Mouse (Mus musculus) midbrain, embryonic 10.5 days (tissue): Measurements from ENCODE around the gene Barhl1. TPM values are rescaled to one million over a fixed set of nuclear protein-coding genes. Genes with fewer than 3 reads are reported as not detected.

ENCODE experiments used
- DNase-seq: peaks from one replicate; pipeline ENCODE4 v3.0.0-alpha.2; 2017; ENCODE audit warnings: low spot score
- H3K27ac ChIP-seq: fragments of 300-500 bp; sonication (generic); replicated peaks from 2 replicates; pipeline ENCODE4 v1.5.1; 2016; ENCODE audit warnings: mild to moderate bottlenecking
- H3K27me3 ChIP-seq: fragments of 300-500 bp; sonication (generic); 2 replicates; pipeline ENCODE4 v1.6.1; 2016; ENCODE audit warnings: low read depth, mild to moderate bottlenecking; ENCODE audit not compliant: poor library complexity, severe bottlenecking
- H3K36me3 ChIP-seq: fragments of 300-500 bp; sonication (generic); 2 replicates; pipeline ENCODE4 v1.6.1; 2016; ENCODE audit warnings: mild to moderate bottlenecking, moderate library complexity
- H3K4me1 ChIP-seq: fragments of 300-500 bp; sonication (generic); 2 replicates; pipeline ENCODE4 v1.6.1; 2016
- H3K4me3 ChIP-seq: fragments of 300-500 bp; sonication (generic); 2 replicates; pipeline ENCODE4 v1.5.1; 2016; ENCODE audit warnings: mild to moderate bottlenecking, moderate library complexity
- H3K9me3 ChIP-seq: fragments of 300-500 bp; sonication (generic); replicated peaks from 2 replicates; pipeline ENCODE4 v1.6.1; 2016; ENCODE audit warnings: mild to moderate bottlenecking
- WGBS: fragments of 180-500 bp; shearing (Covaris S2); methylation state at CpG from one replicate; pipeline ENCODE4 v1.1.7; 2016; 5-methylcytosine and 5-hydroxymethylcytosine counted together
- polyA plus RNA-seq: library from polyadenylated mRNA; unstranded; fragments of >200 nt; fragmentation: Nextera tagmentation; extraction: Ambion mirVana; gene quantifications from 2 replicates; pipeline ENCODE4 v1.2.1, GENCODE M21; 2016

Barhl1 gene
- polyA plus RNA-seq, 1 experiment from 2014 or later: 10.9 TPM

DNA sequence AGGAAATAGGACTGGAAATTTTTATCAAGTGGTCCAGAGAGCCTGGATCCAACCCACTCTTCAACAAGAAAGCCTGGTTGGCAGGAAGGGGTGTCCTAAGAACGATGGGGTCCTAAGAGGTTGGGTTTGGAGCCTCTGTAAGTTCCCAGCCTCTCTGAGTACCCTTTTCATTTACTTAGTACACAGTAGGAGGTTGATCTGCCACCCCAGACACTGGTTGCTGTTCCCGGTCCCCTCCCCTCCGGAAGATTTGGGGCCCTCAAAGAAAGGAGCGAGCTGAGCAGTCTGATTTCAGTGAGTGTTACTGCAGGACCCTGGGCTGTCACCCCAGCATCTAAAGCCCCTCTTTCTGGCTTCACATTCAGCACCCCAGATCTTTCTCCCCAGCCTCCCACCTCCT, 2.5 kb upstream of the Barhl1 start:
- H3K27me3 ChIP-seq: peaks cover 99% of the 10 kb centered on the region
- H3K27ac ChIP-seq: peak overlapping the region; percentile 86; the same call in 1 of the 2 replicates
- no peaks in the 10 kb centered on the region for H3K9me3 ChIP-seq
- H3K36me3 ChIP-seq: no peaks in the 10 kb centered on the region
- WGBS: 0% methylated on average over 4 of the region's 4 CpGs
- no peak for DNase-seq
- peak overlapping the region; percentile 53; the same call in 1 of the 2 replicates for H3K4me3 ChIP-seq
- H3K4me1 ChIP-seq: peaks cover 41% of the 10 kb centered on the region

DNA sequence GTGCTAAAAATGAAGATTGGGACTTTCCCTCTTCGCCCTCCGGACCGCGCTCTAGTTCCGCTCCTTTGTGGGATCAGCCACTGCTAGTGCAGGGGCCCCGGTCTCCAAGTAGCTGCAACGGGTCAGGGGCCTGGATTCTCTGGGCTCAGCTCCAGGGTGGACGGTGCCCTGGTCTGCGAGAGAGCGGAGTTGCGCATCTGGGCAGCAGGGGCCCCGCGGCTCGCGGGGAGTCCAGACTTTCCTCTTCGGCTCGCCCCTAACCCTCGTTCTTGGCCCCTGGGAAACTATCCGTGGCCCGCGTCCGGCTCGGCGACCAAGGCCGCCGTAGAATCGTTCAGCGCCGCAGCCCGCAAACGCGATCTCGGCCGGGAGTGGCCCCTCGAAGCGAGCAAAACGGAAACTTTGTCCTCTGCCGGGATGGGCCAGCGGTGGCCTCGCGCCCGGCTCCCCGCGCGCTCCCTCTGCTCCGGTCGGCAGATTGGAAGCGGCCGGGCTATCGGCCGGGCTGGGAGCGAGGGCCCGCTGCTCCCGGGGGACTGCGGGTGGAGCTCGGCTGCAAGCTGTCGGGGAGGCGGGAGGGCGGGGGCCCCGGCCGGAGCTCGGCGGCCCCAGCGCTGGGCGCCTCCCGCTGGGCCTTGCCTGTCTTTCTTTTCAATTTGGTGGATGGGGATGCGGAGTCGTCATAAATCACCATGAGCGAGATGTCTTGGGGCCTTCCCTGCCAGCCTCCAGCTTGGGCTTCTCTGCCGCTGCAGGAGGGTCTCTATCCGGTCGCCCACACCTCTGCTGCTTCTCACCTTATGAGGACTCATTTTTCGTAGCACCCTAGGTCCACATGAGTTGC, 1.3 kb upstream of the Barhl1 start:
- peaks cover 40% of the 10 kb centered on the region for H3K4me1 ChIP-seq
- under 1% methylated on average over 73 of the region's 73 CpGs for WGBS
- peak overlapping the region; percentile 53 for H3K4me3 ChIP-seq
- peaks cover 100% of the 10 kb centered on the region for H3K27me3 ChIP-seq
- peak; percentile 62 for DNase-seq
- no peaks in the 10 kb centered on the region for H3K36me3 ChIP-seq
- H3K27ac ChIP-seq: peak overlapping the region; percentile 86
- H3K9me3 ChIP-seq: no peaks in the 10 kb centered on the region

DNA sequence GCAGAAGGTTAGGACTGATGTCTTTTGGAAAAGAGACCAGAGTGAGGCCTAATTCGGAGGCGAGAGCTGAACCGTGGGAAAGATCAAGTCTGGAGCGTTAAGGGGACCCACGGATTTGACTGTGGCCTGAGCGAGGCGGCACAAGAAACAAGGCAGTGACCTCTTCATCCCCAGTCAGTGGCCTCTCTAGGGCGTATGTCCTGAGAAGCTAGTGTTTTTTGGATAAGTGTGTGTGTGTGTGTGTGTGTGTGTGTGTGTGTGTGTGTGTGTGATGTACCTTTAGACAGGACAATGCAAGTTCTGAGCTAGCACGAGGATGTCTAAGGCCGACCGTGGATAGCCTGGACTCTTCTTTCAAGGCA, 669 bp upstream of the Barhl1 start:
- Histone ChIP-seq H3K4me3 (peak overlapping the region; percentile 53), H3K36me3 (no peaks in the 10 kb centered on the region), H3K27me3 (peaks cover 100% of the 10 kb centered on the region), H3K4me1 (peaks cover 44% of the 10 kb centered on the region), H3K9me3 (no peaks in the 10 kb centered on the region), H3K27ac (peak overlapping the region; percentile 86)
- DNase-seq: no peak
- WGBS: 2% methylated on average over 11 of the region's 11 CpGs

DNA sequence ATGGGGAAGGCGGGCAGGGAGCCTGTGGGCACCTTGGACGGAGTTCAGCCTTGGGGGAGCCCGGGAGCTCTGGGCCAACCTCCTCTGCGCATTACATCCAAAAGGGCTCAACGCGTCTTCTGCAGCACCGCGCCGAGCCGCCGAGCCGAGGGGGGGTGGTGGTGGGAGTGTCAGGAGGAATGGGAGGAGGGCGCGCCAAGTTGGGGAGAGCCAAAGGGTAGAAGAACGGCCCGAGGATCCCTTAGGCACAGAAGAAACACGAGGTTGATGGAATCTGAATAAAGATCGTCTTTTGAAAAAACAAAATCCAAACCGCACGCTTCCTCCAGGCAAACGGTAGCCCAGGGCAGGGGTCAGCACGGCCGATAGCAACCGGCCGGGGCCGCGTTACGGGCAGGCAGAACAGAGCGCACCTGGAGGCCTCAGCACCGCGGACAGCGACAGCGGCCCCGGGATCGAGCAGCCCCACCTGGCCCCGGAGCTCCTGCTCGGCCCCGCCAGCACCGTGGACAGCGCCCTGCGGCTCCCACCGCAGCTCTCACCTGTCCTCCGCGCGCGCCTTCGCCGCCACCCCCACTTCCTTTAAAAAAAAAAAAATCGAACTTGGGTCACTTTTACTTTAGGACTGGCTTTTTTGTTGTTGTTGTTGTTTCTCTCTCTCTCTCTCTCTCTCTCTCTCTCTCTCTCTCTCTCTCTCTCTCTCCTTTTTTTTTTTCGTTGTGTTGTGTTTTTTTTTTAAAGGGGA, 528 bp downstream of the Barhl1 start:
- peak; percentile 57 for DNase-seq
- peak overlapping the region; percentile 84 for H3K27ac ChIP-seq
- WGBS: under 1% methylated on average over 50 of the region's 50 CpGs
- peaks cover 56% of the 10 kb centered on the region for H3K4me1 ChIP-seq
- peak overlapping the region; percentile 53 for H3K4me3 ChIP-seq
- peaks cover 100% of the 10 kb centered on the region for H3K27me3 ChIP-seq
- H3K36me3 ChIP-seq: no peaks in the 10 kb centered on the region
- H3K9me3 ChIP-seq: no peaks in the 10 kb centered on the region

DNA sequence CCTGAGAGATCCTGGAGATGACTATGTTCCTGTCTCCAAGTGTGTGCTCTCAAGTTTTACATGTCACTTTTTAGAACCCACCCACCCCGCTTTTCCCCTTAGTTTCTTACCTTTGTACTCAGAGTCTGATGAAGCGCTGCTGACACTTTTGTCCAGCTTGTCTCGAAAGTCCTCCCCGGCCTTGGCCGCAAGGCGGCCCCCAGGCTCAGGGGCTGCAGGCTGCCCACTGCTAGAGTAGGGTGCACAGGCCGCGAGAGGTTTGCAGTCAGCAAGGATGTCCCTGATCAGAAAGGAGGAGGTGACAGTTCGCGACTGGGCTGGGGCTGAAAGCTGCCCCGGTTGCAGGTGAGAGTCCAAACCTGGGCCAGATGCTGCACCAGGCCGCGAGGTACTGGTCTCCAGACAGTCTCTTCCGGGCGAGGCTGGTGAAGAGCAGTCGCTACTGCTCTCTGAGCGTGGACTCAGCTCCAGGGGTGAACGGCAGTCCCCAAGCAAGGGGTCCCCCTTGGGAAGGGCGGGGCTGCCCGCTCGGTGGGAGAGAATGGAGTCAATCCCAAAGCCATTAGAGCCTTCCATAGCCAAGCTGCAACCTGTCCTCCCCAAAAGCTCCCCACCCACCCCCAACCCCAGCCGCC, 1.2 kb downstream of the Barhl1 start:
- WGBS: 2% methylated on average over 22 of the region's 22 CpGs
- Histone ChIP-seq H3K36me3 (no peaks in the 10 kb centered on the region), H3K27me3 (peaks cover 100% of the 10 kb centered on the region), H3K27ac (peak overlapping the region; percentile 84), H3K9me3 (no peaks in the 10 kb centered on the region), H3K4me1 (peaks cover 59% of the 10 kb centered on the region), H3K4me3 (peak overlapping the region; percentile 53)
- peak; percentile 43 for DNase-seq

DNA sequence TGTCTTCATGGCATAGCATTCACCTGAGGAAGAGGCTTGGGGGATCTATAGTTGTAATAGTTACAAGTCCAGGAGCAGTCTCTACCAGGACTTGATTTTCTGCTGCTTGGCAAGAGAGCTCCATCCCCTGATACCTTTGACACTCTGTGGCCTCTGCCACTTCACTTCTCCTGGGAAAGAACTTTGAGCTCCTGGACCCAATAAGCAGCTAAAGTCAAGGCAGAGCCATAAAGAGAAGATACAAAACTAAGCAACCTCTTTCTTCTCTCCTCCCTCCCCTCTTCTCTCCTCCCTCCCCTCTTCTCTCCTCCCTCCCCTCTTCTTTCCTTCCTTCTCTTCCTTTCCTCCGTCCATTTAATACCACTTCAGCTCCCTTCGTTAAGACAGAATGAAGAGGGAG, 2.3 kb downstream of the Barhl1 start:
- Histone ChIP-seq H3K27me3 (peaks cover 100% of the 10 kb centered on the region), H3K4me1 (peaks cover 62% of the 10 kb centered on the region), H3K36me3 (no peaks in the 10 kb centered on the region), H3K4me3 (peak overlapping the region; percentile 53), H3K9me3 (no peaks in the 10 kb centered on the region), H3K27ac (peak overlapping the region; percentile 84)
- 0% methylated on average over 2 of the region's 2 CpGs for WGBS
- no peak for DNase-seq

DNA sequence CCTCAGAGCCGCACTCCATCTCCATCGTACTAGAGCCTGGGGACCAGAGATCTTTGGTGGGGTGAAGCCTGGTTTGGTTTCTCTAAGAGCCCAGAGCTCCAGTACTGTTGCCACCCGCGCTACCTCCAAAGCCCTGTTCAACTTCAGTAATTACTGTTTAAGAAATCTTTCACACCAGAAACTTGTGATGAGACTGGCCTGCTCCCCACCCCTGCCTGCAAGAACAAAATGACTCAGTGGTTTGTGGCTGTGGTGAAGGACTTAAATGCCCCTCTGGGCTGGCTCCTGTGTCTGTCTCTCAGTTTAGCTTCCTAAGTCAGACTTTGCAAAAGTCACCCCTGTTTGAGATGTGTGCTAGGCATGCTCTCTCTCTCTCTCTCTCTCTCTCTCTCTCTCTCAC, 3.5 kb downstream of the Barhl1 start:
- DNase-seq: peak; percentile 48
- peaks cover 62% of the 10 kb centered on the region for H3K4me1 ChIP-seq
- H3K36me3 ChIP-seq: no peaks in the 10 kb centered on the region
- no peaks in the 10 kb centered on the region for H3K9me3 ChIP-seq
- peaks cover 100% of the 10 kb centered on the region for H3K27me3 ChIP-seq
- H3K27ac ChIP-seq: peak overlapping the region; percentile 84
- H3K4me3 ChIP-seq: peak overlapping the region; percentile 53
- under 1% methylated on average over 4 of the region's 4 CpGs for WGBS

DNA sequence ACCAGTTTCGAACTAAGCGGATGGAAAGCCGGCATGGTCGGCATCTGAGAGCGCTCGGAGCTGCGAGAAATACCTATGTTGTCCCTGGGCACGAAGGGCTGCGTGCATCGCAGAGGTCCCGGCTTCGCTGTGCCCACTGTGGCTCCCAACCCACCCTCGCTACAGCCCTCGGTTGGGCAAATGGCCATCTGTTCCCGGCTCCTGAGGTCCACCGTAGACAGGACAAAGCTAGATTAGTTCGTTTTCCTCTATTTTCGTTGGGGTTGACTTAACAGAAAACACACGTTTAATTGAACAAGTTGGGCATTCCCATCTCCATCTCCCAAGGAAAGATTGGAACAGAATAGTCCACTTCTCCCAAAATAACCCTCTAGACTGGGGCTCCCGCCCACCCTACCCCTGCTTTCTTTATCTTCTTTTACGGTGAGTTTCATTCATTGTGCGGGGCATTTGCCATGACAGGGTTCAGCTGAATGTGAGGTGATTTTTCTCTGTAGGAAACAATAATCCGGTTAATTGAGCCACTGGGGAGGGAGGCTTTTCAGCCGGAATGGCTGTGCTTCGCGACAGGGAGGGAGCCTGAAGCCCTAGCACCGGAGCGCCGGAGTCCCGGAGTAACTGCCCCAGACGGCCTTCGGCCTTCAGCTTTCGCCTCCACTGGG, 4.3 kb downstream of the Barhl1 start:
- under 1% methylated on average over 33 of the region's 33 CpGs for WGBS
- no peaks in the 10 kb centered on the region for H3K9me3 ChIP-seq
- no peaks in the 10 kb centered on the region for H3K36me3 ChIP-seq
- peaks cover 62% of the 10 kb centered on the region for H3K4me1 ChIP-seq
- H3K27me3 ChIP-seq: peaks cover 100% of the 10 kb centered on the region
- peak overlapping the region; percentile 53 for H3K4me3 ChIP-seq
- H3K27ac ChIP-seq: peak overlapping the region; percentile 84
- peak; percentile 59 for DNase-seq

DNA sequence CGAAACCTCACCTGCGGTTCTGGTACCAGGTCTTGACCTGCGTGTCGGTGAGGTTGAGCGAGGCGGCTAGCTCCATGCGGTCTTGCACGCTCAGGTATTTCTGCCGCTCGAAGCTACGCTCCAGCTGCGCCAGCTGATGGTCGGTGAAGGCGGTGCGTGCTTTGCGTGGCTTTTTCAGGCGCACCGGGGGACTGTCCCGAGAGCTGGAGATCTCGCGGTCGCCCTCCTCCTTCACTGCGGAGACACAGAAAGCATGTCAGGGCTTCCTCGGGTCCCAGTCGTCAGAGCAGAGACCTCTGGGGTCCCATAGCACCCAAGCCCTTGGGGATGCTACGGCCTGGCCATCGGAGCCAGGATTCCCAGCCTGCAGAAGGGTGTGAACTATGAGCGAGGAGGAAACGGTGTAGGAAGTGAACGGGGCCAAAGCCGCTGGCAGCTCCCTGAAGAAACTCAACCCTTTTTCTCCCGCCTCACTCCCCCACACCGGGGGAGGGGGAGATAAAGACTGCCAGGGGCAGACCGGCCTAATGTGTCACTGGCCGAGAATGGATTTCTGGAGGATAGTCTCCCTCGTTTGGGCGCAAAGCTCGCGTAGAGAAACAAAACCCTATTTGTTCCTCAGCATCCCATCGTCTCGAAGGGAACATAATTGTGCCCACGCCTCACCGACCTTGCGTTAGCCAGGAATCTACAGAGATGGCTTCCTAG, 5.0 kb downstream of the Barhl1 start:
- Histone ChIP-seq H3K4me3 (peak overlapping the region; percentile 53), H3K36me3 (no peaks in the 10 kb centered on the region), H3K9me3 (no peaks in the 10 kb centered on the region), H3K27ac (peak overlapping the region; percentile 84), H3K27me3 (peaks cover 100% of the 10 kb centered on the region), H3K4me1 (peaks cover 64% of the 10 kb centered on the region)
- under 1% methylated on average over 44 of the region's 44 CpGs for WGBS
- DNase-seq: peak; percentile 54

DNA sequence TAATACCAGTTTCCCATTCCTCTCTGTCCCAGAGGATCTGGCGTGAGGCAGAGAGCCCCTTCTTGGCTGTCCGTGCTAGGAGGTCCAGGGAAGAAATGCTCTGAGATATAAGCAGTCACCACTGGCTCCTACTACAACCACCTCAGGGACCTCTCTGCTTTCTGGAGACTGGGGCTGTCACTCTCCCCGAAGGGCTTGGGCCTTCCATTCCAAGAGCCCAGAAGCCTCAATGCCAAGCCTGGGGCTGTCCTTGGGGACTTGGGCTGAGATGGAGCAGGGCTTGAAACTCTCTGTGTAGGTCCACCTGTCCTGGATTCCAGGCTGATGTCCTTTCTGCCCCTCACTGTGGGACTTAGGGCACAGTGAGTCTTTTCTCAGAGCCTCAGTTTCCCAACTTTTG, 5.6 kb downstream of the Barhl1 start:
- WGBS: 0% methylated on average over 3 of the region's 3 CpGs
- H3K4me1 ChIP-seq: peaks cover 65% of the 10 kb centered on the region
- H3K27me3 ChIP-seq: peaks cover 100% of the 10 kb centered on the region
- no peaks in the 10 kb centered on the region for H3K36me3 ChIP-seq
- H3K27ac ChIP-seq: peak overlapping the region; percentile 84
- H3K4me3 ChIP-seq: peak overlapping the region; percentile 53
- peak; percentile 47 for DNase-seq
- no peaks in the 10 kb centered on the region for H3K9me3 ChIP-seq

DNA sequence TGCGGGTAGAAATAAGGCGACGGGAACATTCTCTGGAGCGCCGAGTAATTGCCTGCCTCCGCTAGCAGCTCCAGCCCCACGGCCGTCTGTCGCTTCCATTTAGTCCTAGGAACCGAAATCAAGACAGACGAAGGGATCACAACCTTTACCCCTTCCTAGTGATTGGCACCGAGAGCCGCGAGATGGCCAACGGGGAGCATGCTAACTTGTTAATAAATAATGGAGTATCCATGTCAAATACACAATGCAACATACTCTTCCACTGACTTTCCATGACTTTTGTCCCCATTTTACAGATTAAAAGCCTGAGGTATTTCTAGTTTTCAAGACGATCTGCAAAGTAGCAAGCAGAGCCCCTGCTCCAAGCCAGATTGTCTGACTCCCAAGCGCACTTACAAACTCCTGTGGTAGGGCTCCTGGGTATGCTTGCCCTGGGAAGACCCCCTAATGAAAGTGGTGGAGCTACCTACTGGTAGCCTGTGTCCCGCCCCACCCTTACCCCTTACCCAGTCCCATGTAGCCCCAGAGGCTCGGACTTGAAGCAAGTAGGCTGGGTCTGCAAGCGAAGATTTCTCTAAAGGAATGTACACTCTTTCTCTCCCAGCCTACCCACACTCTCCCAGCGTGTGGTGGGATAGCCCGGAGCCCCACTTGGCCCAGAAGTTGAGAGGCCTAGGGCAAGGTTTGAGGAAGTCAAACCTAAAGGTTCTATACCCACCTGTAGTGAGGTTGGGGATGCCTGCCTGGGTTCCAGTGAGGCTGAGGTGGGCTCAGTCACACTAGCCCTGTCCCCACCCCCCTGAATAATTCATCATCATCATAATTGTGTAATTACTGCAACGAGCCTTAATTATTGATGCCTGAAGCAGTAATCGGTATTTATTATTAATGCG, 6.4 kb downstream of the Barhl1 start:
- peak; percentile 24 for DNase-seq
- 6% methylated on average over 25 of the region's 25 CpGs for WGBS
- peak overlapping the region; percentile 53 for H3K4me3 ChIP-seq

More for the DNA sequence above, 6.4 kb downstream of the Barhl1 start:
- Histone ChIP-seq H3K27me3 (peaks cover 100% of the 10 kb centered on the region), H3K36me3 (0 out of 2 replicates have a peak, but pooled peaks cover 3% of the 10 kb centered on the region), H3K9me3 (no peaks in the 10 kb centered on the region), H3K27ac (peak overlapping the region; percentile 84), H3K4me1 (peaks cover 65% of the 10 kb centered on the region)
